Mouse (Mus musculus): ENCODE data around the gene Pprc1. TPM values are rescaled to one million over a fixed set of nuclear protein-coding genes. Genes with fewer than 3 reads are reported as not detected.

Pprc1 gene
- polyA plus RNA-seq, 1 experiment from 2014 or later: 32.7 TPM

- no peak overlapping the region for H3K9ac ChIP-seq
- no peak overlapping the region for H3K27ac ChIP-seq
- H3K9me3 ChIP-seq: no peaks in the 10 kb centered on the region
- H3K4me2 ChIP-seq: no peak overlapping the region
- WGBS: 80% methylated on average over 2 of the region's 2 CpGs
- no peaks in the 10 kb centered on the region for H3K4me1 ChIP-seq
- no peaks in the 10 kb centered on the region for H3K27me3 ChIP-seq (replicated peaks)
- H3K4me3 ChIP-seq (replicated peaks): no peak overlapping the region
- ATAC-seq (ENCODE audit: insufficient read depth, low FRiP score, low read depth): no peak
- H3K36me3 ChIP-seq: no peaks in the 10 kb centered on the region
Measured at GRCm38 (mm10) chr19:46016023-46016422, 28.7 kb upstream of the Pprc1 start.

- Histone ChIP-seq H3K4me2 (no peak overlapping the region), H3K27me3 (replicated peaks) (no peaks in the 10 kb centered on the region), H3K9ac (no peak overlapping the region), H3K36me3 (no peaks in the 10 kb centered on the region), H3K4me1 (0 out of 2 replicates have a peak, but pooled peaks cover 4% of the 10 kb centered on the region), H3K27ac (0 out of 2 replicates have a peak overlapping the region, but pooled peaks have one; percentile 8), H3K9me3 (no peaks in the 10 kb centered on the region), H3K4me3 (replicated peaks) (no peak overlapping the region)
- peak; percentile 80 for ATAC-seq (ENCODE audit: insufficient read depth, low FRiP score, low read depth)
- 58% methylated on average over 6 of the region's 6 CpGs for WGBS
Measured at GRCm38 (mm10) chr19:46024959-46025358, 19.7 kb upstream of the Pprc1 start.

- 0 out of 2 replicates have a peak, but pooled peaks cover 4% of the 10 kb centered on the region for H3K4me1 ChIP-seq
- H3K4me2 ChIP-seq: no peak overlapping the region
- H3K4me3 ChIP-seq (replicated peaks): no peak overlapping the region
- H3K9ac ChIP-seq: no peak overlapping the region
- H3K36me3 ChIP-seq: 0 out of 2 replicates have a peak, but pooled peaks cover 7% of the 10 kb centered on the region
- no peaks in the 10 kb centered on the region for H3K27me3 ChIP-seq (replicated peaks)
- no peaks in the 10 kb centered on the region for H3K9me3 ChIP-seq
- ATAC-seq (ENCODE audit: insufficient read depth, low FRiP score, low read depth): peak; percentile 11; the same call in 1 of the 2 replicates
- 63% methylated on average over 8 of the region's 8 CpGs for WGBS
- no peak overlapping the region for H3K27ac ChIP-seq
Measured at GRCm38 (mm10) chr19:46026567-46026966, 18.1 kb upstream of the Pprc1 start.

- no peak for ATAC-seq (ENCODE audit: insufficient read depth, low FRiP score, low read depth)
Measured at GRCm38 (mm10) chr19:46028747-46029320, 15.9 kb upstream of the Pprc1 start.

GRCm38 (mm10) chr19:46029652-46030051 is 15.0 kb upstream of the Pprc1 start:
- no peak overlapping the region for H3K4me3 ChIP-seq (replicated peaks)
- ATAC-seq (ENCODE audit: insufficient read depth, low FRiP score, low read depth): no peak
- 71% methylated on average over 1 of the region's 1 CpGs for WGBS

More at GRCm38 (mm10) chr19:46028747-46029320, 15.9 kb upstream of the Pprc1 start:
- H3K4me3 ChIP-seq (replicated peaks): no peak overlapping the region
- H3K27me3 ChIP-seq (replicated peaks): no peaks in the 10 kb centered on the region
- WGBS: 68% methylated on average over 11 of the region's 11 CpGs
- H3K9ac ChIP-seq: no peak overlapping the region
- H3K9me3 ChIP-seq: no peaks in the 10 kb centered on the region
- no peak overlapping the region for H3K4me2 ChIP-seq
- H3K27ac ChIP-seq: no peak overlapping the region
- 0 out of 2 replicates have a peak, but pooled peaks cover 4% of the 10 kb centered on the region for H3K4me1 ChIP-seq
- peaks cover 28% of the 10 kb centered on the region for H3K36me3 ChIP-seq

GRCm38 (mm10) chr19:46030196-46030983 is 14.3 kb upstream of the Pprc1 start:
- ATAC-seq (ENCODE audit: insufficient read depth, low FRiP score, low read depth): no peak
- Histone ChIP-seq H3K4me2 (no peak overlapping the region), H3K27ac (no peak overlapping the region), H3K4me3 (replicated peaks) (no peak overlapping the region), H3K4me1 (0 out of 2 replicates have a peak, but pooled peaks cover 4% of the 10 kb centered on the region), H3K9ac (no peak overlapping the region), H3K27me3 (replicated peaks) (no peaks in the 10 kb centered on the region), H3K9me3 (no peaks in the 10 kb centered on the region), H3K36me3 (peaks cover 44% of the 10 kb centered on the region)
- WGBS: 92% methylated on average over 10 of the region's 10 CpGs

More at GRCm38 (mm10) chr19:46029652-46030051, 15.0 kb upstream of the Pprc1 start:
- Histone ChIP-seq H3K9me3 (no peaks in the 10 kb centered on the region), H3K36me3 (peaks cover 36% of the 10 kb centered on the region), H3K27ac (no peak overlapping the region), H3K4me1 (0 out of 2 replicates have a peak, but pooled peaks cover 4% of the 10 kb centered on the region), H3K4me2 (no peak overlapping the region), H3K27me3 (replicated peaks) (no peaks in the 10 kb centered on the region), H3K9ac (no peak overlapping the region)

GRCm38 (mm10) chr19:46031689-46032432 is 12.8 kb upstream of the Pprc1 start:
- WGBS: 74% methylated on average over 9 of the region's 9 CpGs
- Histone ChIP-seq H3K27ac (no peak overlapping the region), H3K36me3 (peaks cover 56% of the 10 kb centered on the region), H3K27me3 (replicated peaks) (no peaks in the 10 kb centered on the region), H3K4me3 (replicated peaks) (no peak overlapping the region), H3K4me1 (peaks cover 4% of the 10 kb centered on the region), H3K9ac (no peak overlapping the region), H3K4me2 (no peak overlapping the region), H3K9me3 (no peaks in the 10 kb centered on the region)
- ATAC-seq (ENCODE audit: insufficient read depth, low FRiP score, low read depth): no peak

GRCm38 (mm10) chr19:46032731-46033510 is 11.8 kb upstream of the Pprc1 start:
- no peaks in the 10 kb centered on the region for H3K9me3 ChIP-seq
- 86% methylated on average over 26 of the region's 26 CpGs for WGBS
- no peak overlapping the region for H3K4me3 ChIP-seq (replicated peaks)
- H3K9ac ChIP-seq: no peak overlapping the region
- peaks cover 58% of the 10 kb centered on the region for H3K36me3 ChIP-seq
- no peak for ATAC-seq (ENCODE audit: insufficient read depth, low FRiP score, low read depth)
- H3K4me1 ChIP-seq: peaks cover 15% of the 10 kb centered on the region
- no peaks in the 10 kb centered on the region for H3K27me3 ChIP-seq (replicated peaks)
- no peak overlapping the region for H3K4me2 ChIP-seq
- H3K27ac ChIP-seq: no peak overlapping the region

- H3K4me3 ChIP-seq (replicated peaks): no peak overlapping the region
- peaks cover 19% of the 10 kb centered on the region for H3K4me1 ChIP-seq
- no peak for ATAC-seq (ENCODE audit: insufficient read depth, low FRiP score, low read depth)
- peaks cover 58% of the 10 kb centered on the region for H3K36me3 ChIP-seq
- H3K27me3 ChIP-seq (replicated peaks): no peaks in the 10 kb centered on the region
- no peaks in the 10 kb centered on the region for H3K9me3 ChIP-seq
- H3K9ac ChIP-seq: no peak overlapping the region
- no peak overlapping the region for H3K4me2 ChIP-seq
- no peak overlapping the region for H3K27ac ChIP-seq
- WGBS: 93% methylated on average over 11 of the region's 11 CpGs
Measured at GRCm38 (mm10) chr19:46033911-46034310, 10.8 kb upstream of the Pprc1 start.

GRCm38 (mm10) chr19:46035971-46036370 is 8.7 kb upstream of the Pprc1 start:
- Histone ChIP-seq H3K9me3 (no peaks in the 10 kb centered on the region), H3K9ac (no peak overlapping the region), H3K27ac (no peak overlapping the region), H3K4me2 (no peak overlapping the region), H3K36me3 (peaks cover 54% of the 10 kb centered on the region), H3K4me1 (peaks cover 29% of the 10 kb centered on the region), H3K4me3 (replicated peaks) (no peak overlapping the region), H3K27me3 (replicated peaks) (no peaks in the 10 kb centered on the region)
- 85% methylated on average over 13 of the region's 13 CpGs for WGBS
- ATAC-seq (ENCODE audit: insufficient read depth, low FRiP score, low read depth): no peak

Data from stomach, embryonic 15.5 days (tissue).